Comparison of ENCODE assay signal across 26 mouse cellular contexts in genomic region chr4:58072888-58073287, GRCm38 (mm10).
DNase-seq lines count a peak whose midpoint lies in the region; ATAC-seq and TF ChIP-seq lines count a peak whose summit lies in the region.
"Had no signal": no experiment of that assay in that cellular context is flagged by ENCODE, and none has a peak within 500 bp of the region (broad histone marks: within the 10 kb centered on the region; RNA-seq: fewer than 3 reads in every experiment).

No protein-coding gene starts in this region.

- in situ Hi-C loops in CH12.LX (cut with MboI; ENCODE audit: low pct_ligation_motif_present, low pct_unique_long_range_greater_than_20kb, low sequenced_read_pairs), result loop anchor here (10.0 kb wide), 2 partner anchors 118 to 168 kb away; partner anchors contain the start of gene Txn1

- TF ChIP-seq CTCF in CH12.LX (conservative IDR thresholded peaks at IDR 0.05 in 1 of 2, IDR thresholded peaks at IDR 0.05 in 1 of 2; ENCODE audit: low read depth in 2 of 2, low read length in 2 of 2), result no peak
- no peak for TF ChIP-seq CTCF in brain, embryonic 14.5 days (IDR thresholded peaks at IDR 0.05; ENCODE audit: borderline replicate concordance, extremely low read depth, insufficient read depth, insufficient read length)

- H3K9ac ChIP-seq in CH12.LX (ENCODE audit: insufficient read depth, low read depth), result no peak overlapping the region
- H3K9ac ChIP-seq: embryonic facial prominence, embryonic 13.5 days; forebrain, embryonic 13.5 days; hindbrain, embryonic 12.5 days; hindbrain, embryonic 15.5 days had no signal

- TF ChIP-seq POLR2A in CH12.LX (IDR thresholded peaks at IDR 0.05; ENCODE audit: low read depth, low read length), result no peak
- TF ChIP-seq POLR2A in brain, embryonic 14.5 days (IDR thresholded peaks at IDR 0.05; ENCODE audit: borderline replicate concordance, extremely low read depth, insufficient read depth, insufficient read length, poor library complexity, severe bottlenecking), result no peak

- peaks cover 8 to 16% of the 10 kb centered on the region in 2 experiments for H3K4me1 ChIP-seq in CH12.LX (ENCODE audit: control insufficient read depth in 1 of 2, insufficient read depth in 2 of 2)
- H3K4me1 ChIP-seq: embryonic facial prominence, embryonic 10.5 days; forebrain, embryonic 10.5 days; forebrain, embryonic 13.5 days; heart, embryonic 10.5 days; hindbrain, embryonic 12.5 days; hindbrain, embryonic 15.5 days had no signal

- no peaks in the 10 kb centered on the region for H3K27me3 ChIP-seq in CH12.LX (replicated peaks)
- H3K27me3 ChIP-seq: embryonic facial prominence, embryonic 13.5 days; forebrain, embryonic 13.5 days; hindbrain, embryonic 12.5 days; hindbrain, embryonic 15.5 days had no signal

- no peaks in the 10 kb centered on the region for H3K9me3 ChIP-seq in CH12.LX (replicated peaks; ENCODE audit: low read length)
- H3K9me3 ChIP-seq: embryonic facial prominence, embryonic 10.5 days; embryonic facial prominence, embryonic 13.5 days; forebrain, embryonic 10.5 days; forebrain, embryonic 13.5 days; heart, embryonic 10.5 days; hindbrain, embryonic 12.5 days; hindbrain, embryonic 15.5 days had no signal

- DNase-seq in frontal cortex, adult 2 months (ENCODE audit: extremely low spot score in 1 of 2, low spot score in 1 of 2), result no peak
- DNase-seq in CH12.LX (ENCODE audit: extremely low read depth) (peak; percentile 59), R1 (ENCODE audit: low read depth, low spot score) (peak; percentile 15)
- peak; percentile 22 for DNase-seq in brain, embryonic 14.5 days (ENCODE audit: low read depth)
- DNase-seq in ovary, postnatal 36 days (ENCODE audit: low spot score), result no peak
- no peak for DNase-seq in layer of hippocampus, adult 9-11 months
- no peak for DNase-seq in cerebellum, adult 11 months
- DNase-seq: adrenal gland, adult 2 months; adrenal gland, postnatal 14 days; cerebellum, adult 11-12 months; cerebellum, adult 8-10 months; cerebellum, postnatal 10 days; cerebellum, postnatal 36 days; embryo, embryonic 11 days; gastrocnemius, postnatal 25 days; heart, adult 2 months had no signal

- H3K36me3 ChIP-seq in CH12.LX (replicated peaks in 1 of 2; ENCODE audit: control insufficient read depth in 1 of 2, insufficient read depth in 1 of 2, low read length in 1 of 2), result no peaks in the 10 kb centered on the region
- H3K36me3 ChIP-seq: embryonic facial prominence, embryonic 10.5 days; forebrain, embryonic 10.5 days; hindbrain, embryonic 12.5 days; hindbrain, embryonic 15.5 days had no signal

- TF ChIP-seq RAD21 in CH12.LX (IDR thresholded peaks at IDR 0.05; ENCODE audit: low read depth, low read length), result no peak

- dilution Hi-C loops in CH12.LX (cut with MboI; ENCODE audit: extremely low pct_ligation_motif_present, extremely low pct_unique_long_range_greater_than_20kb, low sequenced_read_pairs), result no loop called here

- H3K4me2 ChIP-seq in CH12.LX (ENCODE audit: insufficient read depth, low read depth, poor library complexity, severe bottlenecking), result peak overlapping the region; percentile 42; the same call in 1 of the 2 replicates
- H3K4me2 ChIP-seq: embryonic facial prominence, embryonic 13.5 days; forebrain, embryonic 13.5 days; hindbrain, embryonic 12.5 days; hindbrain, embryonic 15.5 days had no signal

- peak; percentile 52 for TF ChIP-seq EP300 in CH12.LX (IDR thresholded peaks at IDR 0.05; ENCODE audit: low read length)

- ATAC-seq in frontal cortex, adult (ENCODE audit: low TSS enrichment), result peak; percentile 52; the same call in 1 of the 2 replicates
- ATAC-seq: forebrain, embryonic 13.5 days; forebrain, embryonic 16.5 days; intestine, postnatal 0 days had no signal

- no peaks in the 10 kb centered on the region for H3K79me2 ChIP-seq in CH12.LX (replicated peaks; ENCODE audit: control insufficient read depth, extremely low read depth, insufficient read depth, poor library complexity, severe bottlenecking)

- H3K4me3 ChIP-seq in CH12.LX (replicated peaks in 1 of 3; ENCODE audit: low read depth in 2 of 3, low read length in 2 of 3, poor library complexity in 1 of 3), result no peak overlapping the region
- H3K4me3 ChIP-seq: embryonic facial prominence, embryonic 10.5 days; embryonic facial prominence, embryonic 13.5 days; forebrain, embryonic 10.5 days; forebrain, embryonic 13.5 days; heart, adult 2 months; heart, embryonic 10.5 days; hindbrain, embryonic 12.5 days; hindbrain, embryonic 15.5 days had no signal

- H3K27ac ChIP-seq in CH12.LX (ENCODE audit: insufficient read depth, low read depth), result no peak overlapping the region
- H3K27ac ChIP-seq: embryonic facial prominence, embryonic 10.5 days; embryonic facial prominence, embryonic 13.5 days; forebrain, embryonic 10.5 days; forebrain, embryonic 13.5 days; heart, adult 2 months; heart, embryonic 10.5 days; hindbrain, embryonic 12.5 days; hindbrain, embryonic 15.5 days had no signal

TF ChIP-seq in CH12.LX, 34 proteins besides CTCF, POLR2A, EP300 and RAD21:
- TF ChIP-seq IRF4 (IDR thresholded peaks at IDR 0.05; ENCODE audit: low read depth, low read length) (0 out of 2 replicates have a peak, but pooled peaks have one; percentile 10), ETS1 (conservative IDR thresholded peaks at IDR 0.05; ENCODE audit: low read depth, low read length) (peak; percentile 37; the same call in 1 of the 2 replicates), BHLHE40 (IDR thresholded peaks at IDR 0.05; ENCODE audit: low read depth, low read length) (0 out of 2 replicates have a peak, but pooled peaks have one; percentile 10), GABPA (IDR thresholded peaks at IDR 0.05; ENCODE audit: insufficient replicate concordance, low read depth, low read length) (no peak)

Comparison
In these comparisons a context has a peak if more than half of its experiments do, and no peak if none do; other contexts are left out.
1. DNase-seq: peak in CH12.LX (single experiment), R1 (single experiment) and brain, embryonic 14.5 days (single experiment); none in frontal cortex, adult 2 months (0 of 2), ovary, postnatal 36 days (single experiment), layer of hippocampus, adult 9-11 months (single experiment) and cerebellum, adult 11 months (single experiment).